Comparison of ENCODE assay signal across 8 mouse cellular contexts in the genomic region with DNA sequence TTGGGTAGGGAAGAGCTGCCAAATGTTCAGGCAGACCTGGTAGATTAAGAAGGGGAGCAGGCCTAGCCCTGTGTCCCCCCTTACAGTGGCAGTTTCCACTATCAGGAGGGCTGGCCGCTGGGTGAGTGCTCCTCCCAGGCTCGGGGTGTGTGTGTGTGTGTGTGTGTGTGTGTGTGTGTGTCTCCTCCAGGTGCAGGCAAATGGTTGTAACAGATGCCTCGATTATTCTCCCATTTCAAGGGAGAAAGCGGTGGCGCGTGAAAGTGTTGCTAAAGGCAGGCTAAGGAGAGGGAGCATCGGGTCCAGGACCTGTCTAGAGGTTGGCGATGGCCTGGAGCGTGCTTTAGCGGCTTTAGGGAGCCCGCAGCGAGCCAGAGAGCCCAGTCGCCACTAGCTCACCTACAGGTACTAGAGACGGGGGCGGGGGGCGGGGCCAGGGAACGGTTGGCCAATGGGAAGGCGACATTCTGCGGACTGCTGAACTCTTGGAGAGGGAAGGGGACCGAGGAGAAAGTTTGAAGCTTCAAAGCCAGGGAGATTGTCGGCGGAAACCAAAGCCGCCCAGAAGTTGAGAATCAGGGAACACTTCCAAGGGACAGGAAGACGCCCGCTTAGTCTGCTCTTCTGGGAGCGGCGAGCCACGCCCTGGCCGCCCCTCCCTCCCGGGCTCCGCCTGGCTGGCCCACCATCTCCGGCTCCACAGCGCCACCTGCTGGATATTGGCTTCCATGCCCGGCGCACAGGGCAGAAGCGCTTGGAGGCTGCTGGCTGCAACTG. TPM values are rescaled to one million over a fixed set of nuclear protein-coding genes. Genes with fewer than 3 reads are reported as not detected.
A peak's percentile ranks its signal among the peaks of the same experiment; 100 is the strongest.
DNase-seq lines count a peak whose midpoint lies in the region; ATAC-seq lines count a peak whose summit lies in the region.

No protein-coding gene starts in this region.

- WGBS in hindbrain, embryonic 16.5 days = 15% methylated on average over 27 of the region's 36 CpGs

- ATAC-seq in hindbrain, embryonic 16.5 days = peak; percentile 92

- H3K27ac ChIP-seq in hindbrain, embryonic 16.5 days (ENCODE audit: low read depth, low read length) = no peak overlapping the region

- H3K27me3 ChIP-seq in hindbrain, embryonic 16.5 days (replicated peaks; ENCODE audit: control insufficient read depth, insufficient read depth, low read length) = no peaks in the 10 kb centered on the region

- peaks cover 3% of the 10 kb centered on the region for H3K36me3 ChIP-seq in hindbrain, embryonic 16.5 days (ENCODE audit: control insufficient read depth, insufficient read depth, low read length)

- DNase-seq in T-cell, adult 2 months (ENCODE audit: low spot score) = peak; percentile 76
- peak; percentile 87 to 90 for DNase-seq in cerebellum, postnatal 36 days
- DNase-seq in gastrocnemius, adult 18-20 months (ENCODE audit: low spot score) = peak; percentile 86
- DNase-seq in left cerebral cortex, adult 11 months (ENCODE audit: low spot score) = peak; percentile 51
- DNase-seq in lung, postnatal 36 days = peak; percentile 87
- peak; percentile 86 for DNase-seq in retina, embryonic 14.5 days (ENCODE audit: low spot score)
- DNase-seq in thymus, postnatal 36 days = peak; percentile 84

- no peaks in the 10 kb centered on the region for H3K4me1 ChIP-seq in hindbrain, embryonic 16.5 days (ENCODE audit: control insufficient read depth, insufficient read depth, low read depth, low read length)

- H3K4me2 ChIP-seq in hindbrain, embryonic 16.5 days (ENCODE audit: low read length) = peak overlapping the region; percentile 63

- H3K4me3 ChIP-seq in hindbrain, embryonic 16.5 days (ENCODE audit: low read length) = peak overlapping the region; percentile 47

- peak overlapping the region; percentile 38; the same call in 1 of the 2 replicates for H3K9ac ChIP-seq in hindbrain, embryonic 16.5 days (ENCODE audit: low read depth, low read length)

- H3K9me3 ChIP-seq in hindbrain, embryonic 16.5 days (ENCODE audit: control insufficient read depth, low read length) = no peaks in the 10 kb centered on the region

RNA-seq across cellular contexts. Expression of a gene that starts 53.1 kb away (rescaled TPM):
- 1 to 10 TPM; 1.6 to 2.3 TPM for total RNA-seq in gastrocnemius, adult 18-20 months (2021)
- 0.35 and 0.82 TPM in 2 replicates for polyA plus RNA-seq in hindbrain, embryonic 16.5 days (2015; fragmentation: Nextera tagmentation; extraction: Ambion mirVana)
